Mouse (Mus musculus) heart, postnatal 0 days (tissue): ENCODE results near the gene Khdc3. TPM values are rescaled to one million over a fixed set of nuclear protein-coding genes. Genes with fewer than 3 reads are reported as not detected.
"Not testable (repeated sequence)": the region's sequence is repeated elsewhere in the genome, so short reads cannot be mapped to it uniquely, and the experiment has no call there.

ENCODE experiments used
- ATAC-seq: fragments of 200-750 bp; cut with Nextera tagmentation; 2 replicates; pipeline ENCODE4 v1.8.0; 2017; ENCODE audit warnings: low read depth, moderate number of reproducible peaks, moderate library complexity; ENCODE audit not compliant: insufficient read depth
- DNase-seq: peaks from one replicate; pipeline ENCODE4 v3.0.0-alpha.2; 2016; ENCODE audit warnings: low spot score
- H3K27ac ChIP-seq: fragments of 300-500 bp; sonication (generic); 2 replicates; pipeline ENCODE4 v1.5.1; 2014; ENCODE audit warnings: low read depth, mild to moderate bottlenecking
- H3K27me3 ChIP-seq: fragments of 300-500 bp; sonication (generic); 2 replicates; pipeline ENCODE4 v1.6.1; 2014; ENCODE audit warnings: low read length, mixed read lengths; ENCODE audit not compliant: control insufficient read depth, insufficient read depth
- H3K36me3 ChIP-seq: fragments of 300-500 bp; sonication (generic); replicated peaks from 2 replicates; pipeline ENCODE4 v1.6.1; 2014; ENCODE audit warnings: low read length, mixed read lengths; ENCODE audit not compliant: control insufficient read depth, insufficient read depth
- H3K4me1 ChIP-seq: fragments of 300-500 bp; sonication (generic); 2 replicates; pipeline ENCODE4 v1.6.1; 2014; ENCODE audit warnings: antibody characterized with exemption; ENCODE audit not compliant: control insufficient read depth, insufficient read depth
- H3K4me2 ChIP-seq: fragments of 300-500 bp; sonication (generic); 2 replicates; pipeline ENCODE4 v1.6.1; 2014; ENCODE audit warnings: low read depth, mild to moderate bottlenecking, low read length, moderate library complexity
- H3K4me3 ChIP-seq: fragments of 300-500 bp; sonication (generic); 2 replicates; pipeline ENCODE4 v1.5.1; 2014; ENCODE audit warnings: low read depth, low read length
- H3K9ac ChIP-seq: fragments of 300-500 bp; sonication (generic); replicated peaks from 2 replicates; pipeline ENCODE4 v1.6.1; 2014; ENCODE audit warnings: low read depth, low read length, mixed read lengths
- H3K9me3 ChIP-seq: fragments of 300-500 bp; sonication (generic); replicated peaks from 2 replicates; pipeline ENCODE4 v1.6.1; 2016; ENCODE audit warnings: low read length; ENCODE audit not compliant: control insufficient read depth
- CTCF ChIP-seq: IDR thresholded peaks from 2 replicates; pipeline ENCODE4 v1.5.1; 2016; ENCODE audit warnings: antibody characterized with exemption, control low read depth, low read depth
- EP300 ChIP-seq: IDR thresholded peaks from 2 replicates; pipeline ENCODE4 v1.6.1; 2016; ENCODE audit warnings: antibody characterized with exemption, low read depth
- WGBS: fragments of 180-500 bp; shearing (Covaris S2); extraction: QIAGEN DNeasy Blood & Tissue Kit; methylation state at CpG from one replicate; pipeline ENCODE4 v1.1.7; 2014; 5-methylcytosine and 5-hydroxymethylcytosine counted together
- polyA plus RNA-seq: library from polyadenylated mRNA; unstranded; fragments of >200 nt; fragmentation: Nextera tagmentation; extraction: Ambion mirVana; gene quantifications from 2 replicates; pipeline ENCODE4 v1.2.1, GENCODE M21; 2015
- total RNA-seq: library from RNA; depleted of rRNA; stranded (reverse); fragments of >200 nt; gene quantifications from 2 replicates; pipeline ENCODE4 v1.2.3, GENCODE M21; 2014; ENCODE audit warnings: low replicate concordance

The Khdc3 gene
- total and polyA plus RNA-seq, 2 experiments from 2014 or later = not detected

DNA sequence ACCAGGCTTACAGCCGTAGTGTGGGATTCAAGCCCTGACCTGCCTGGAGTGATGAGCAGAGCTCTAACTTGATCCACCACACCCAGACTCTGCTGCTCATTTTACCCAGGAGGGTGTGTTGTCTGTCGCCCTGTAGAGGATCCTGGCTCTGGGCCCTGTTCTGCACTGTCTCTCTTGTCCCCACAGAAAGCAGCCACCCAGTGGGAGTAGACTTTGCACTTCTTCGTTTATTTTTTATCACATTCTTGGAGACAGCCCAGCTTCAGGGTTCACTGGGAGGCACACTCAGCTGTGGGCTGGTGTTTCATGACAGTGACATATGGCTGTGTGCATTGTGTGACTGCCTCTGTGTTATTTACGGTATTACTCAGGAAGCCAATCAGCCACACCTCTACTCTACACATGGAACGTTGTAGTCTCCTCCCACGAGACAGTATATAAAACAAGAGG, 33.4 kb upstream of the Khdc3 start:
- Histone ChIP-seq H3K9me3 (no peaks in the 10 kb centered on the region), H3K9ac (no peak overlapping the region), H3K27ac (peak overlapping the region; percentile 33), H3K4me2 (no peak overlapping the region), H3K4me3 (no peak overlapping the region), H3K27me3 (no peaks in the 10 kb centered on the region), H3K4me1 (peaks cover 9% of the 10 kb centered on the region), H3K36me3 (no peaks in the 10 kb centered on the region)
- 26% methylated on average over 6 of the region's 6 CpGs for WGBS
- peak; percentile 56 for ATAC-seq
- no peak for TF ChIP-seq CTCF
- no peak for TF ChIP-seq EP300
- DNase-seq = no peak

DNA sequence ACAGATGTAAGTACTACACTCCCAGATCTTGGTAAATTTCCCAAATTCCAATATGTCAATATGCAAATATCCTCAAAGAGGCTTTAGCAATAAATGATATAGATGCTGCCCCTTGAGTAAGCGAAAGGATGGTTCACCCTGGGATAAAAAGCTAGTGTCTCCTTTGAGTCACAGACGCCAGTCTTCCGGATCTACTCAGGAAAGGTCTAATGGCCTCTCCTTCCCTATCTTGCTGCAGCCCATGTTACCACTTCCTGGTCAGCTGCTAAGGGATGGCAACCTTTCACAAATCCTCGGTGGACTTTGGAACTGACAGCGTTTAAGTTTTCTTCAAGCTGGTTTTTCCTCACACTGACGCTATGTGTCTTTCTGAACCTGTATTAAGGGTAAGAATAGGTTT, 32.9 kb upstream of the Khdc3 start:
- H3K4me2 ChIP-seq = no peak overlapping the region
- no peaks in the 10 kb centered on the region for H3K9me3 ChIP-seq
- DNase-seq (no peak), ATAC-seq (no peak)
- no peak overlapping the region for H3K9ac ChIP-seq
- H3K27me3 ChIP-seq = no peaks in the 10 kb centered on the region
- 59% methylated on average over 6 of the region's 6 CpGs for WGBS
- peaks cover 9% of the 10 kb centered on the region for H3K4me1 ChIP-seq
- H3K4me3 ChIP-seq = no peak overlapping the region
- H3K36me3 ChIP-seq = no peaks in the 10 kb centered on the region
- TF ChIP-seq CTCF = no peak
- peak overlapping the region; percentile 33 for H3K27ac ChIP-seq

DNA sequence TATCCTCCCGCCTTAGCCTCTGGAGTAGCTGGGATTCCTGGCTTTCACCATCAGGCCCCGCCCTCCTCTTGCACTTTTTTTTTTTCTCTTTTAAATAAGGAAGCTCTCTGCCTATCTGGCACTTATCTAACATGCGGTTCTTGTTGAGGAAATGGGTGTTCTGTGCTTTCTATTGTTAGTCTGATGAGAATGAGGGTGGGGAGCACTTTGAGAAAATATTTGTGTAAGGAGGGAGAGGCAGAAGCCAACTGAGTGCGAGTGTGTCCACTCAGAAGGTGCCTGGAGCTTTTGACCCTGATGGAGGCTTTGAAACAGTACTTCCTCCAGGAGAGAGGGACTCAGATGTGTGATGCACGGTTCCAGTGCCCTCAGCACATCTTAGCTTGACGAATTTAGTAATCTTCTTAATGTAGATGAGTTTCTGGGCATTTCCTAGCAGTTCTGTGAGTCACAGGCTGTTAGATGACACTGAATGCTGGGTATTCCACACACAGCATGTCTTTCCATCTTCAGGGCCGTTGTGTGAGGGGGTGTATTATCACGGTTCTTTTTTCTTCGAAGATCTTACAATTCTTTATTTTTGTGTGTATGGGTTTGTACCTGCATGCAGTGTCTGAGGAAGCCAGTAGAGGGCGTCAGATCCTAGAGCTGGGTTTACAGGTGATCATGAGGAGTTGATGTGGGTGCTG, 30.5 kb upstream of the Khdc3 start:
- no peak for TF ChIP-seq EP300
- no peak for TF ChIP-seq CTCF
- 51% methylated on average over 10 of the region's 10 CpGs for WGBS
- Histone ChIP-seq H3K4me1 (peaks cover 9% of the 10 kb centered on the region), H3K27me3 (no peaks in the 10 kb centered on the region), H3K9me3 (no peaks in the 10 kb centered on the region), H3K4me2 (no peak overlapping the region), H3K36me3 (no peaks in the 10 kb centered on the region), H3K4me3 (no peak overlapping the region), H3K27ac (0 out of 2 replicates have a peak overlapping the region, but pooled peaks have one; percentile 0), H3K9ac (no peak overlapping the region)
- ATAC-seq = peak; percentile 24; the same call in 1 of the 2 replicates
- peak; percentile 55 for DNase-seq

DNA sequence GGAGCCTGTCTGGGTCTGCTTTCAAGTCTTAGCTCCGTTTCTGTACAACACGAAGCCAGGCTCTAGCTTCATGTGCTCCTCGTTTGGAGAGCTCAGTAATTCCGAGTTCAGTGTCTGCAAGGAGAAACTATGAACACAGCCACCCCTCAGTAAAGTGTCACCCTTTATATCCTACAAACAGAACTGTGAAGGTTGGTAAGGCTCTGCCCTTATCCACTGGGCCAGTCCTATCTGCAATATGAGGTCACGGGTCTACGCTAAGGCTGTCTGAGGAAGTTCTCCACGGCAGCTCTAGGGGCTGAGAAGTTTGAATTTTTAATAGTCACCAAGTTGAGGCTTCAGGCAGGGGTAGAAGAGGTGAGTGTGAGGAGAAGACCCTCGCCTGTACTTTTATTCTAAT, 29.2 kb upstream of the Khdc3 start:
- H3K36me3 ChIP-seq = no peaks in the 10 kb centered on the region
- no peak for TF ChIP-seq EP300
- no peak for TF ChIP-seq CTCF
- no peak overlapping the region for H3K4me3 ChIP-seq
- H3K9me3 ChIP-seq = no peaks in the 10 kb centered on the region
- DNase-seq (no peak), ATAC-seq (no peak)
- H3K9ac ChIP-seq = no peak overlapping the region
- H3K4me1 ChIP-seq = peaks cover 9% of the 10 kb centered on the region
- H3K27ac ChIP-seq = peak overlapping the region; percentile 15; the same call in 1 of the 2 replicates
- WGBS = 68% methylated on average over 8 of the region's 8 CpGs
- no peaks in the 10 kb centered on the region for H3K27me3 ChIP-seq
- no peak overlapping the region for H3K4me2 ChIP-seq

DNA sequence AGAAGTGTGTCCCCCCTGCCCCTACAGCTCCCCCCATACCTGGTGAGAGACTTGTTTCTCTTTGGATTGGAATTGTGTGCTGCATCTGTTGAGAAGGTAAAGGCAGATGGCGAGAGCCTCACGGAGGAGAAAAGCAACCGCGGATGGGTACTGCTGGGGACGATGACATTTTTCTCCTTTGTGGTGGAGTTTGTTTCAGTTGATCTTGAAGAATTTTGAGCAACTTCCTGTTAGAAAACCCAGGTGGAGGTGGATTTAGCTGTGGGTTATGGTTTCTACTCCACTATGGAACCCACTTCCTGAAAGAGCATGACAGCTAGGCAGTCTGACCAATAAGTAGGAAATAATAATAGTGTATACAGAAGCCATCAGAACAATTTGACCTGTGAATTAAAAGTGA, 28.5 kb upstream of the Khdc3 start:
- DNase-seq (no peak), ATAC-seq (no peak)
- Histone ChIP-seq H3K4me2 (no peak overlapping the region; the same call in 1 of the 2 replicates), H3K9ac (no peak overlapping the region), H3K4me1 (peaks cover 3% of the 10 kb centered on the region; the same call in 1 of the 2 replicates), H3K27ac (peak overlapping the region; percentile 15; the same call in 1 of the 2 replicates), H3K9me3 (no peaks in the 10 kb centered on the region), H3K36me3 (no peaks in the 10 kb centered on the region), H3K27me3 (no peaks in the 10 kb centered on the region), H3K4me3 (no peak overlapping the region)
- TF ChIP-seq CTCF (no peak), EP300 (no peak)
- 89% methylated on average over 5 of the region's 5 CpGs for WGBS

DNA sequence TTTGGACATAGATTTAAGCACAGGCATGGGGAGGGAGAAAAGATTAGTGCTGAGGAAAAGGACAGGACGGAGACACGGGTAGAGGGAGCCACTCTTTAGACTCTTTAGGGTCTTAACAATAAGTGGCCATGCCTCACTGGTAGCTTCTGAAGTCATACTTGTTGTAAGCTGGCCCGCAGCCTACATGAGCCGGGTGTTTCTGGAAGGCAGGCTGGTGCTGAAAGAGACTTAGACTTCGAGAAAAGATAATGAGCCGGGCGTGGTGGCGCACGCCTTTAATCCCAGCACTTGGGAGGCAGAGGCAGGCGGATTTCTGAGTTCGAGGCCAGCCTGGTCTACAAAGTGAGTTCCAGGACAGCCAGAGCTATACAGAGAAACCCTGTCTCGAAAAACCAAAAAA, 22.3 kb upstream of the Khdc3 start:
- H3K36me3 ChIP-seq, H3K4me3 ChIP-seq, H3K4me2 ChIP-seq, DNase-seq, H3K9ac ChIP-seq, ATAC-seq, H3K9me3 ChIP-seq, H3K27ac ChIP-seq, H3K27me3 ChIP-seq, H3K4me1 ChIP-seq: not testable (repeated sequence)
- WGBS = 74% methylated on average over 10 of the region's 12 CpGs
